Mouse (Mus musculus) kidney, embryonic 14.5 days (tissue): Measurements from ENCODE around the gene Cd27. TPM values are rescaled to one million over a fixed set of nuclear protein-coding genes. Genes with fewer than 3 reads are reported as not detected.
"Not testable (repeated sequence)": the region's sequence is repeated elsewhere in the genome, so short reads cannot be mapped to it uniquely, and the experiment has no call there.

ENCODE experiments used
- ATAC-seq: fragments of 200-750 bp; cut with Nextera tagmentation; 2 replicates; pipeline ENCODE4 v1.8.0; 2017; ENCODE audit warnings: moderate number of reproducible peaks, mild to moderate bottlenecking, moderate TSS enrichment, moderate library complexity; ENCODE audit not compliant: low FRiP score, low TSS enrichment
- H3K27ac ChIP-seq: fragments of 300-500 bp; sonication (generic); 2 replicates; pipeline ENCODE4 v1.5.1; 2014; ENCODE audit warnings: low read depth, mild to moderate bottlenecking, low read length, moderate library complexity, mixed read lengths
- H3K27me3 ChIP-seq: fragments of 300-500 bp; sonication (generic); 2 replicates; pipeline ENCODE4 v1.6.1; 2014; ENCODE audit warnings: mild to moderate bottlenecking, low read length; ENCODE audit not compliant: control insufficient read depth, insufficient read depth
- H3K36me3 ChIP-seq: fragments of 300-500 bp; sonication (generic); 2 replicates; pipeline ENCODE4 v1.6.1; 2014; ENCODE audit warnings: low read length, mixed read lengths; ENCODE audit not compliant: control insufficient read depth, insufficient read depth
- H3K4me1 ChIP-seq: fragments of 300-500 bp; sonication (generic); 2 replicates; pipeline ENCODE4 v1.6.1; 2014; ENCODE audit warnings: low read length, mixed read lengths; ENCODE audit not compliant: control insufficient read depth, insufficient read depth
- H3K4me2 ChIP-seq: fragments of 300-500 bp; sonication (generic); replicated peaks from 2 replicates; pipeline ENCODE4 v1.6.1; 2014; ENCODE audit warnings: low read depth, mild to moderate bottlenecking, low read length
- H3K4me3 ChIP-seq: fragments of 300-500 bp; sonication (generic); 2 replicates; pipeline ENCODE4 v1.5.1; 2014; ENCODE audit warnings: mild to moderate bottlenecking, low read length
- H3K9ac ChIP-seq: fragments of 300-500 bp; sonication (generic); 2 replicates; pipeline ENCODE4 v1.6.1; 2014; ENCODE audit warnings: low read depth, mild to moderate bottlenecking, low read length, moderate library complexity
- H3K9me3 ChIP-seq: fragments of 300-500 bp; sonication (generic); 2 replicates; pipeline ENCODE4 v1.6.1; 2016; ENCODE audit warnings: low read length; ENCODE audit not compliant: control insufficient read depth
- WGBS: fragments of 180-500 bp; shearing (Covaris S2); extraction: QIAGEN DNeasy Blood & Tissue Kit; methylation state at CpG from one replicate; pipeline ENCODE4 v1.1.7; 2014; 5-methylcytosine and 5-hydroxymethylcytosine counted together
- polyA plus RNA-seq: library from polyadenylated mRNA; unstranded; fragments of >200 nt; fragmentation: Nextera tagmentation; extraction: Ambion mirVana; gene quantifications from 2 replicates; pipeline ENCODE4 v1.2.1, GENCODE M21; 2014

The Cd27 gene
- polyA plus RNA-seq = 1.5 and 2.0 TPM in 2 replicates

GRCm38 (mm10) chr6:125236782-125237181 is at the start of gene Cd27:
Cd27 (minus strand) TSS chr6:125237010.
- no peak for ATAC-seq
- peaks cover 4% of the 10 kb centered on the region; the same call in 1 of the 2 replicates for H3K4me1 ChIP-seq
- 44% methylated on average over 6 of the region's 6 CpGs for WGBS
- no peaks in the 10 kb centered on the region for H3K27me3 ChIP-seq
- no peak within 1 kb of the TSS for H3K9ac ChIP-seq
- H3K27ac ChIP-seq = no peak within 1 kb of the TSS
- H3K9me3 ChIP-seq = no peaks in the 10 kb centered on the region
- H3K4me3 ChIP-seq = no peak within 1 kb of the TSS
- no peak within 1 kb of the TSS for H3K4me2 ChIP-seq
- no peaks in the 10 kb centered on the region for H3K36me3 ChIP-seq

DNA sequence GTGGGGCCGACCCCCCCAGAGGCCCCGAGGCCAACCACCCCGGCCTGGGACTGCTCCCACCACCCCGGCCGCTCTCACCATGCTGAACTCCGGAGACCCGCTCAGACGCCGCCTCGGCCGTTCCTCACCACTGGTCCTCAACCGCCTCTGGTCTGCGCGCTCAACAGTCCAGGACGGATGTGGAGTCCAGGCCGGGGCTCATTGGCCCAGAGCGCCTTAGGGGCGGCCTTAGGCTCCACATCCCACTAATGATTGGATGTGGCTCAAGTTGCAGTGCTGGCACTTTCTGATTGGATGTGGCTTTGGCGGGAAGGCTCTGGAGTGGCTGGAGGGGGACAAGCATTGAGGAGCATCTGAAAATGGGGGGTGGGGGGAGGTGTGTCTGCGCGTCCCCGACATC is 49.1 kb upstream of the Cd27 start, which contains the start of gene Tuba3a:
Tuba3a (minus strand) TSS at position 153 of the 400 bp plus-strand sequence.
- Histone ChIP-seq H3K27ac (no peak within 1 kb of the TSS), H3K27me3 (no peaks in the 10 kb centered on the region), H3K4me2 (no peak within 1 kb of the TSS), H3K4me3 (no peak within 1 kb of the TSS), H3K9me3 (no peaks in the 10 kb centered on the region), H3K4me1 (no peaks in the 10 kb centered on the region), H3K36me3 (no peaks in the 10 kb centered on the region), H3K9ac (no peak within 1 kb of the TSS)
- WGBS = 93% methylated on average over 22 of the region's 22 CpGs
- no peak for ATAC-seq

DNA sequence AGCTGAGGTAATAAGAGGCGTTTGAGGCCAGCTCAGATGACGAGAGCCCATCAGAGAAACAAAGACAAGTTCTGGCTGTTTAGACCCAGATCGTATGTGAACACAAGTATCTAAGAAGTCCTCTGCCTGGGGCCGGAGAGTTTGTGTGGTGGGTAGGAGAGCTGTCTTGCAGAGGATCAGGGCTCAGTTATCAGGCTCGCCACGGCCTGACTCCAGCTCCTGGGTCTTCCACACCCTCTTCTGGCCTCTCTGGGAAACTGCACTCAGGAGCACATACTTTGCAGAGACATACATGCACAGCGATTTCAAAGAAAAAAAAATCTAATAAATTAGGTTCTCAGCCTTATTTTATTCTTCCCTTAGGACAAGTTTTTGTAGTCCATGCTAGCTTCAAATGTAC is 47.9 kb upstream of the Cd27 start:
- H3K4me3 ChIP-seq = no peak overlapping the region
- H3K27me3 ChIP-seq = no peaks in the 10 kb centered on the region
- H3K9me3 ChIP-seq = no peaks in the 10 kb centered on the region
- no peaks in the 10 kb centered on the region for H3K36me3 ChIP-seq
- H3K4me2 ChIP-seq = no peak overlapping the region
- H3K27ac ChIP-seq = no peak overlapping the region
- no peak overlapping the region for H3K9ac ChIP-seq
- 89% methylated on average over 7 of the region's 7 CpGs for WGBS
- ATAC-seq = no peak
- H3K4me1 ChIP-seq = no peaks in the 10 kb centered on the region

DNA sequence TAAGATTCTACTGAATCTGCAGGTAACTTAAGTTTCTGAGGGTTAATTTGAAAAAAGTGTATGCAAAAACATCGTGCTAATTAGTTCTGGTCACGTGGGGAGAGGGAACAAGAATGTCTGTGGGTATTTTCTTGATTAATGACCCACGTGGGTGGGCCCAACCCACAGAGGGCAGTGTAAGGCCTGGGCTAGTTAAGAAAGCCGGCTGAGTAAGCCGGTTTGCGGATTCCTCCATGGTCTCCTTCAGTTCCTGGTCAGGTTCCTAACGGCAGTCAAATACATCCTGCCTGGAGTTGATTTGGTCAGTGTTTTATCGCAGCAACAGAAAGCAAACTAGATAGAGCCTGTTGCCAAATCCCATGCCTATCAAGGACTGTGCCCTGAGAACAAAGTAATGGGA is 47.4 kb upstream of the Cd27 start:
- no peak for ATAC-seq
- no peaks in the 10 kb centered on the region for H3K27me3 ChIP-seq
- H3K4me1 ChIP-seq = no peaks in the 10 kb centered on the region
- no peaks in the 10 kb centered on the region for H3K9me3 ChIP-seq
- no peak overlapping the region for H3K4me2 ChIP-seq
- H3K9ac ChIP-seq = no peak overlapping the region
- no peaks in the 10 kb centered on the region for H3K36me3 ChIP-seq
- H3K4me3 ChIP-seq = no peak overlapping the region
- WGBS = 29% methylated on average over 8 of the region's 8 CpGs
- H3K27ac ChIP-seq = no peak overlapping the region

DNA sequence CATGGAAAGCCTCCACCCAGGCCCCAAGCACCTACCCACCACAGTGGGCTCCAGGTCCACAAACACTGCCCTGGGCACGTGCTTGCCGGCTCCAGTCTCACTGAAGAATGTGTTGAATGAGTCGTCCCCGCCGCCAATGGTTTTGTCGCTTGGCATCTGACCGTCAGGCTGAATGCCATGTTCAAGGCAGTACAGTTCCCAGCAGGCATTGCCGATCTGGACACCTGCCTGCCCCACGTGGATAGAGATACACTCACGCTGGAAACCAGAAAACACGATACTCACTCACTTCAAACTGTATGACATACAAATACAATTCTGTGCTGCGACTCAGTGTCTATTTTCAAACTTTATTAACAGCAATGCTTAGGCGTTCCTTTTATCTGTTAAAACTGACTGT is 45.9 kb upstream of the Cd27 start:
- ATAC-seq = not testable (repeated sequence)

GRCm38 (mm10) chr6:125279729-125280128 is 42.9 kb upstream of the Cd27 start:
- Histone ChIP-seq H3K36me3 (no peaks in the 10 kb centered on the region), H3K9ac (no peak overlapping the region), H3K27ac (no peak overlapping the region), H3K27me3 (no peaks in the 10 kb centered on the region), H3K9me3 (no peaks in the 10 kb centered on the region), H3K4me1 (no peaks in the 10 kb centered on the region), H3K4me2 (no peak overlapping the region), H3K4me3 (no peak overlapping the region)
- no peak for ATAC-seq
- WGBS = 53% methylated on average over 8 of the region's 8 CpGs

More for the DNA sequence above, 45.9 kb upstream of the Cd27 start:
- not testable (repeated sequence) for H3K27ac ChIP-seq, H3K9ac ChIP-seq, H3K36me3 ChIP-seq, H3K9me3 ChIP-seq, H3K4me1 ChIP-seq, H3K4me2 ChIP-seq, H3K27me3 ChIP-seq, H3K4me3 ChIP-seq
- 92% methylated on average over 13 of the region's 13 CpGs for WGBS

- no peak overlapping the region for H3K27ac ChIP-seq
- no peaks in the 10 kb centered on the region for H3K27me3 ChIP-seq
- no peaks in the 10 kb centered on the region for H3K4me1 ChIP-seq
- no peak overlapping the region for H3K4me2 ChIP-seq
- H3K9me3 ChIP-seq = no peaks in the 10 kb centered on the region
- H3K36me3 ChIP-seq = no peaks in the 10 kb centered on the region
- WGBS = 58% methylated on average over 15 of the region's 15 CpGs
- no peak overlapping the region for H3K4me3 ChIP-seq
- no peak for ATAC-seq
- no peak overlapping the region for H3K9ac ChIP-seq
Observed at GRCm38 (mm10) chr6:125274841-125275563, 38.2 kb upstream of the Cd27 start.

- H3K4me2 ChIP-seq = no peak overlapping the region
- 77% methylated on average over 10 of the region's 10 CpGs for WGBS
- H3K4me3 ChIP-seq = no peak overlapping the region
- no peak overlapping the region for H3K9ac ChIP-seq
- H3K27me3 ChIP-seq = no peaks in the 10 kb centered on the region
- ATAC-seq = no peak
- no peaks in the 10 kb centered on the region for H3K9me3 ChIP-seq
- H3K36me3 ChIP-seq = no peaks in the 10 kb centered on the region
- H3K27ac ChIP-seq = no peak overlapping the region
- H3K4me1 ChIP-seq = no peaks in the 10 kb centered on the region
Observed at GRCm38 (mm10) chr6:125272228-125272785, 35.5 kb upstream of the Cd27 start.

DNA sequence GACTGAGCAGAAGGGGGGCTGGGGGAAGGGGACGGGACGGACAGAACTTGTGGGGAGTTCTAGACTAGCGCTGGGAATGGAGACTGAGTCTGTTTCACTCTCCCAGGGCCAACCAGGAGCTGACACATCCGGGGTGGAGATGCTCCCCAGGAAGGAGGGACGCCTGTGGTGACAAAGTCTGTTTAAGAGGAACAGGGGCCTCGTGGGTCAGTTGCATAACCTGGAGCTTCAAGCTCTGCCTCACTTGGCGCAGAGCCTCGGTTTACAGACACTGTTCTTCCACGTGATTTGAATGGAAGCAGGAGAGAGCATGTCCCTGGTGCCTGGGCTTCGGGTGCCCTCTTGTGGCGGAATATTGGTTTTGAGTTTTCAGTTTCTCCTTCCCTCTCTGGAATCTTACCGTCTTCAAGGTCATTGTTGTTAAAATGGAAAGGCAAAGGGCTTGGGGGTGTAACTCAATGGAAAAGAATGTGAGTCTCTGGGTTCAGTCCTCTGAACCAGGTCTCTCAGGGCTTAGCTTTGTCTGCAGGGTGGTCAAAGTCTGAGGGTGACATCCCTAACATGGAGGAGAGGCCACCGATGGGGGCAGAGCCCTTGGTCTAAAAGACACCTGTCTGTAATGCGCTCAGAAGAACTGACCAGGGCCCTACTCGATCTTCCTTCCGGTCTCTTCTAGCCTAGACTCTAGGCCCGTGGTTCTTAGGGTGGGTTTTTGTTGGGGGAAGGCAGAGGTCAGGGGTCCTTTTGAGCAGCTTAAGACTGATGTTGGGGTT is 34.8 kb upstream of the Cd27 start:
- H3K27ac ChIP-seq = no peak overlapping the region
- H3K4me1 ChIP-seq = no peaks in the 10 kb centered on the region
- H3K4me2 ChIP-seq = no peak overlapping the region; the same call in 1 of the 2 replicates
- 20% methylated on average over 17 of the region's 17 CpGs for WGBS
- no peaks in the 10 kb centered on the region for H3K27me3 ChIP-seq
- no peak overlapping the region for H3K4me3 ChIP-seq
- no peaks in the 10 kb centered on the region for H3K9me3 ChIP-seq
- H3K9ac ChIP-seq = no peak overlapping the region
- no peaks in the 10 kb centered on the region for H3K36me3 ChIP-seq
- ATAC-seq = peak; percentile 88
